Mouse (Mus musculus): ENCODE data around the gene Cacna2d2. TPM values are rescaled to one million over a fixed set of nuclear protein-coding genes. Genes with fewer than 3 reads are reported as not detected.

The Cacna2d2 gene
- polyA plus RNA-seq, 1 experiment from 2014 or later = 4.2 TPM

- Histone ChIP-seq H3K36me3 (no peaks in the 10 kb centered on the region), H3K9me3 (no peaks in the 10 kb centered on the region), H3K4me1 (peaks cover 42% of the 10 kb centered on the region), H3K27ac (replicated peaks) (peak overlapping the region; percentile 19; the same call in 1 of the 2 replicates), H3K27me3 (no peaks in the 10 kb centered on the region), H3K9ac (replicated peaks) (no peak overlapping the region), H3K4me2 (replicated peaks) (no peak overlapping the region), H3K4me3 (no peak overlapping the region)
- no peak for ATAC-seq (replicated peaks)
- 37% methylated on average over 8 of the region's 8 CpGs for WGBS
Observed at GRCm38 (mm10) chr9:107511436-107511835, 112.0 kb downstream of the Cacna2d2 start.

- H3K9me3 ChIP-seq = no peaks in the 10 kb centered on the region
- H3K9ac ChIP-seq (replicated peaks) = no peak overlapping the region
- no peak for ATAC-seq (replicated peaks)
- H3K4me1 ChIP-seq = peaks cover 33% of the 10 kb centered on the region
- WGBS = 47% methylated on average over 16 of the region's 16 CpGs
- no peak overlapping the region for H3K4me3 ChIP-seq
- H3K27ac ChIP-seq (replicated peaks) = peak overlapping the region; percentile 19; the same call in 1 of the 2 replicates
- no peaks in the 10 kb centered on the region for H3K36me3 ChIP-seq
- no peak overlapping the region for H3K4me2 ChIP-seq (replicated peaks)
- no peaks in the 10 kb centered on the region for H3K27me3 ChIP-seq
Observed at GRCm38 (mm10) chr9:107512326-107512725, 112.9 kb downstream of the Cacna2d2 start.

- Histone ChIP-seq H3K27ac (replicated peaks) (no peak overlapping the region), H3K4me1 (peaks cover 16% of the 10 kb centered on the region), H3K9ac (replicated peaks) (no peak overlapping the region), H3K4me3 (no peak overlapping the region), H3K4me2 (replicated peaks) (no peak overlapping the region), H3K36me3 (no peaks in the 10 kb centered on the region), H3K9me3 (no peaks in the 10 kb centered on the region), H3K27me3 (no peaks in the 10 kb centered on the region)
- peak; percentile 55 for ATAC-seq (replicated peaks)
- 28% methylated on average over 14 of the region's 14 CpGs for WGBS
Observed at GRCm38 (mm10) chr9:107514303-107514955, 115.0 kb downstream of the Cacna2d2 start.

GRCm38 (mm10) chr9:107520331-107520730 lies 120.9 kb downstream of the Cacna2d2 start:
- H3K36me3 ChIP-seq = no peaks in the 10 kb centered on the region
- H3K9me3 ChIP-seq = no peaks in the 10 kb centered on the region
- no peak overlapping the region for H3K9ac ChIP-seq (replicated peaks)
- H3K27me3 ChIP-seq = peaks cover 4% of the 10 kb centered on the region; the same call in 1 of the 2 replicates
- no peak for ATAC-seq (replicated peaks)
- no peak overlapping the region for H3K27ac ChIP-seq (replicated peaks)
- H3K4me2 ChIP-seq (replicated peaks) = no peak overlapping the region
- 38% methylated on average over 6 of the region's 6 CpGs for WGBS
- H3K4me1 ChIP-seq = peaks cover 5% of the 10 kb centered on the region
- no peak overlapping the region for H3K4me3 ChIP-seq

GRCm38 (mm10) chr9:107521190-107521589 lies 121.8 kb downstream of the Cacna2d2 start:
- Histone ChIP-seq H3K27me3 (peaks cover 13% of the 10 kb centered on the region; the same call in 1 of the 2 replicates), H3K9me3 (no peaks in the 10 kb centered on the region), H3K4me3 (no peak overlapping the region), H3K9ac (replicated peaks) (no peak overlapping the region), H3K27ac (replicated peaks) (no peak overlapping the region), H3K36me3 (no peaks in the 10 kb centered on the region), H3K4me1 (peaks cover 5% of the 10 kb centered on the region), H3K4me2 (replicated peaks) (no peak overlapping the region)
- WGBS = 56% methylated on average over 5 of the region's 5 CpGs
- no peak for ATAC-seq (replicated peaks)

GRCm38 (mm10) chr9:107521711-107522399 lies 122.4 kb downstream of the Cacna2d2 start:
- H3K36me3 ChIP-seq = no peaks in the 10 kb centered on the region
- H3K27ac ChIP-seq (replicated peaks) = no peak overlapping the region
- peak; percentile 27; the same call in 1 of the 2 replicates for ATAC-seq (replicated peaks)
- no peak overlapping the region for H3K4me3 ChIP-seq
- 22% methylated on average over 25 of the region's 25 CpGs for WGBS
- H3K9ac ChIP-seq (replicated peaks) = 0 out of 2 replicates have a peak overlapping the region, but pooled peaks have one; percentile 3
- H3K27me3 ChIP-seq = peaks cover 19% of the 10 kb centered on the region; the same call in 1 of the 2 replicates
- peaks cover 11% of the 10 kb centered on the region for H3K4me1 ChIP-seq
- 0 out of 2 replicates have a peak overlapping the region, but pooled peaks have one; percentile 4 for H3K4me2 ChIP-seq (replicated peaks)
- H3K9me3 ChIP-seq = no peaks in the 10 kb centered on the region

GRCm38 (mm10) chr9:107522400-107522711 lies 122.9 kb downstream of the Cacna2d2 start:
- 20% methylated on average over 2 of the region's 2 CpGs for WGBS
- Histone ChIP-seq H3K27ac (replicated peaks) (no peak overlapping the region), H3K4me3 (no peak overlapping the region), H3K36me3 (no peaks in the 10 kb centered on the region), H3K9me3 (no peaks in the 10 kb centered on the region), H3K9ac (replicated peaks) (0 out of 2 replicates have a peak overlapping the region, but pooled peaks have one; percentile 3), H3K27me3 (peaks cover 23% of the 10 kb centered on the region; the same call in 1 of the 2 replicates), H3K4me2 (replicated peaks) (no peak overlapping the region), H3K4me1 (peaks cover 15% of the 10 kb centered on the region)
- no peak for ATAC-seq (replicated peaks)

- no peak overlapping the region for H3K9ac ChIP-seq (replicated peaks)
- H3K36me3 ChIP-seq = no peaks in the 10 kb centered on the region
- peaks cover 25% of the 10 kb centered on the region; the same call in 1 of the 2 replicates for H3K27me3 ChIP-seq
- peak overlapping the region; percentile 25 for H3K4me3 ChIP-seq
- no peak overlapping the region for H3K27ac ChIP-seq (replicated peaks)
- peak; percentile 54 for ATAC-seq (replicated peaks)
- peak overlapping the region; percentile 31 for H3K4me2 ChIP-seq (replicated peaks)
- H3K4me1 ChIP-seq = peaks cover 15% of the 10 kb centered on the region
- no peaks in the 10 kb centered on the region for H3K9me3 ChIP-seq
- 5% methylated on average over 44 of the region's 44 CpGs for WGBS
Observed at GRCm38 (mm10) chr9:107526198-107527026, 127.0 kb downstream of the Cacna2d2 start.

GRCm38 (mm10) chr9:107533791-107534407 lies 134.5 kb downstream of the Cacna2d2 start, which contains the start of gene Tmem115:
Tmem115 (plus strand) TSS chr9:107533945.
- WGBS = under 1% methylated on average over 48 of the region's 48 CpGs
- Histone ChIP-seq H3K4me2 (replicated peaks) (peak within 1 kb of the TSS; percentile 97), H3K4me3 (peak within 1 kb of the TSS; percentile 65), H3K27ac (replicated peaks) (peak within 1 kb of the TSS; percentile 67), H3K36me3 (peaks cover 15% of the 10 kb centered on the region), H3K9ac (replicated peaks) (peak within 1 kb of the TSS; percentile 81), H3K9me3 (no peaks in the 10 kb centered on the region), H3K27me3 (no peaks in the 10 kb centered on the region), H3K4me1 (peaks cover 34% of the 10 kb centered on the region)
- ATAC-seq (replicated peaks) = peak; percentile 99

GRCm38 (mm10) chr9:107534408-107535202 lies 135.2 kb downstream of the Cacna2d2 start:
- H3K4me1 ChIP-seq = peaks cover 34% of the 10 kb centered on the region
- peaks cover 22% of the 10 kb centered on the region for H3K36me3 ChIP-seq
- H3K27ac ChIP-seq (replicated peaks) = peak overlapping the region; percentile 67
- WGBS = under 1% methylated on average over 40 of the region's 40 CpGs
- ATAC-seq (replicated peaks) = no peak
- no peaks in the 10 kb centered on the region for H3K9me3 ChIP-seq
- H3K27me3 ChIP-seq = no peaks in the 10 kb centered on the region
- peak overlapping the region; percentile 65 for H3K4me3 ChIP-seq
- peak overlapping the region; percentile 81 for H3K9ac ChIP-seq (replicated peaks)
- peak overlapping the region; percentile 97 for H3K4me2 ChIP-seq (replicated peaks)

- H3K9me3 ChIP-seq = no peaks in the 10 kb centered on the region
- no peak overlapping the region for H3K4me3 ChIP-seq
- H3K4me1 ChIP-seq = peaks cover 53% of the 10 kb centered on the region
- no peak overlapping the region for H3K27ac ChIP-seq (replicated peaks)
- 79% methylated on average over 7 of the region's 7 CpGs for WGBS
- no peak overlapping the region for H3K9ac ChIP-seq (replicated peaks)
- no peaks in the 10 kb centered on the region for H3K27me3 ChIP-seq
- ATAC-seq (replicated peaks) = no peak
- H3K4me2 ChIP-seq (replicated peaks) = no peak overlapping the region
- H3K36me3 ChIP-seq = peaks cover 29% of the 10 kb centered on the region
Observed at GRCm38 (mm10) chr9:107538231-107538630, 138.8 kb downstream of the Cacna2d2 start.

Measured in forebrain, embryonic 15.5 days (tissue).